Mouse (Mus musculus) heart, adult 11 months (tissue): ENCODE data around the gene Gm12184.
A peak's percentile ranks its signal among the peaks of the same experiment; 100 is the strongest.
"Not testable (repeated sequence)": the region's sequence is repeated elsewhere in the genome, so short reads cannot be mapped to it uniquely, and the experiment has no call there.

ENCODE experiments used
- DNase-seq: peaks from one replicate; pipeline ENCODE4 v3.0.0; 2022

Gm12184 gene

GRCm38 (mm10) chr11:48798984-48799920 is 27.2 kb downstream of the Gm12184 start:
- no peak for DNase-seq

GRCm38 (mm10) chr11:48798308-48798707 is 28.1 kb downstream of the Gm12184 start:
- no peak for DNase-seq

- no peak for DNase-seq
These were observed 29.2 kb downstream of the Gm12184 start for GRCm38 (mm10) chr11:48797287-48797686.

- DNase-seq = no peak
These were observed 30.2 kb downstream of the Gm12184 start for GRCm38 (mm10) chr11:48796290-48796689.

- DNase-seq = no peak
These were observed 31.2 kb downstream of the Gm12184 start for GRCm38 (mm10) chr11:48795221-48795620.

- no peak for DNase-seq
These were observed 33.3 kb downstream of the Gm12184 start for GRCm38 (mm10) chr11:48793184-48793583.

GRCm38 (mm10) chr11:48791894-48792293 is 34.6 kb downstream of the Gm12184 start:
- not testable (repeated sequence) for DNase-seq

GRCm38 (mm10) chr11:48790946-48791345 is 35.5 kb downstream of the Gm12184 start:
- no peak for DNase-seq

- DNase-seq = peak; percentile 97
These were observed 36.3 kb downstream of the Gm12184 start for GRCm38 (mm10) chr11:48789973-48790823.

- DNase-seq = no peak
These were observed 37.2 kb downstream of the Gm12184 start for GRCm38 (mm10) chr11:48789215-48789614.

- DNase-seq = peak; percentile 96
These were observed 38.0 kb downstream of the Gm12184 start for GRCm38 (mm10) chr11:48788311-48789089.

GRCm38 (mm10) chr11:48787455-48788211 is 38.8 kb downstream of the Gm12184 start:
- peak; percentile 97 for DNase-seq

- no peak for DNase-seq
These were observed 44.2 kb downstream of the Gm12184 start for GRCm38 (mm10) chr11:48782243-48782642.

GRCm38 (mm10) chr11:48779450-48779849 is 47.0 kb downstream of the Gm12184 start:
- no peak for DNase-seq

GRCm38 (mm10) chr11:48777303-48777702 is 49.2 kb downstream of the Gm12184 start:
- DNase-seq = no peak

GRCm38 (mm10) chr11:48776664-48777063 is 49.8 kb downstream of the Gm12184 start:
- no peak for DNase-seq

GRCm38 (mm10) chr11:48775483-48775882 is 51.0 kb downstream of the Gm12184 start:
- peak; percentile 93 for DNase-seq
